Mouse (Mus musculus): Measurements from ENCODE around the gene Qrich1. TPM values are rescaled to one million over a fixed set of nuclear protein-coding genes. Genes with fewer than 3 reads are reported as not detected.

Qrich1 gene
- polyA plus RNA-seq, 1 experiment from 2014 or later: 81.2 TPM

DNA sequence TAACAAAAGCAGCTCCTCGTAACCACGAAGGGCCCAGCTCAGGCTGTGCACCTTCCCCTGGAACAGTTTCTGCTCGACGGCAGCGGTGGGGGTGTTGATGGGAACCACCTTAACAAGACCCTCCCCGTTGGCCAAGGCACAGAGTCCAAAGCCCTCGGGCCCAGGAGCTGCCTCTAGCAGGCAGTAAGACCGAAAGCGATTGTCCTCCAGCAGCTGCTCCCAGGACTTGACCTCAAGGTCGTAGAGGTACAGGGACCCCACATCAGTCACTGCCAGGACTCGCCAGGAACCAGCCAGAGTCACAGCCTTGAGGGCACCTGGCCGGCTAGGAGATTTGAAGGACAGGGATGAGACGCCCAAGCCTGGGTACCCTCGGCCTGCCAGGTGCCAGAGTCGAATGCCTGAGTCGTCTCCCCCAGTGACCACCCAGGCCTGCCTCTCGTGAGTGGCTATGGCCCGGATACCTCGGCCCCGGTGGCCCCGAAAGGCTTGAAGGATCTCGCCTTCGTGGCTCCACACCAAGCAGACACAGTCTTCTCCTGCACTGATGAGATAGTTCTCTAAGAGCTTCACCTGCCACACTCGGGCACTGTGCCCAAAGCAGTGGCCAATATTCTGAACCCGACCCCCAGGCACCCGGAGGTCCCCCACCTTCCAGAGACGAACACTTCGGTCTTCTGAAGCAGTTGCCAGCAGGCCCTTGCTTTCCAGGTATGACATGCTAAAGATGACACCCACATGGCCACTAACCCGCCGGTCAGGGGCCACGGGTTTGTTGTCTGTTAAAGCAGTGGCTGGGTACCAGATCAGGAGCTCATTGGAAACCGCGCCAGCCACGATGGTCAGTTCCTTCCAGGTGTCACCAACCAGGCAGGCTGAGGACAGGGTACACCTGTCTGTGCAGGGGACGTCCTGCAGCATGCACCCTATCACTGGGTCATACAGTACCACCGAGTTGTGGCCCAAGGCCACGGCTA is 59.0 kb downstream of the Qrich1 start:
- Histone ChIP-seq H3K27ac (replicated peaks) (no peak overlapping the region), H3K27me3 (replicated peaks) (no peaks in the 10 kb centered on the region), H3K4me1 (peaks cover 60% of the 10 kb centered on the region), H3K4me3 (no peak overlapping the region), H3K36me3 (peaks cover 69% of the 10 kb centered on the region), H3K9me3 (no peaks in the 10 kb centered on the region), H3K4me2 (no peak overlapping the region), H3K9ac (0 out of 2 replicates have a peak overlapping the region, but pooled peaks have one; percentile 30)
- ATAC-seq (ENCODE audit: extremely low read depth, insufficient number of reproducible peaks, low FRiP score, low TSS enrichment): no peak
- WGBS: 82% methylated on average over 37 of the region's 37 CpGs

DNA sequence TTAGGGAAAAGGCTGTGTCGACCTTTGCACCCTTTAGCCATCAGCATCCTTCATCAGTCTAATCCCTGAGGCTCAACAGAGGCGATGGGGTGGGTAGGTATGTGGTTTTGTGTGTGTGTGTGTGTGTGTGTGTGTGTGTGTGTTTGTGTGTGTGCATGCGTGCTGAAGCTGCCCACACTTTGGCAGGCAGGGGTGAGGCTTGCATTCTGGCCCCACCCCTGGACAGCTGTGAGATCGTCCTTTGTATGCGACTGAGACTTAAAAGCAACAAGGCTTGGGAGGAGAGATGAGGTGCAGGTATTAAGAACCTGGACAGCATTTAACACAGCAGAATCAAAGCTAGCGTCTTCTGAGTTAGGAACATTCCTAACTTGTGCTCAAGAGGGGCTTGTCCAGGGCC is 60.4 kb downstream of the Qrich1 start:
- Histone ChIP-seq H3K36me3 (peaks cover 69% of the 10 kb centered on the region), H3K27ac (replicated peaks) (no peak overlapping the region), H3K9ac (peak overlapping the region; percentile 98), H3K9me3 (no peaks in the 10 kb centered on the region), H3K4me2 (peak overlapping the region; percentile 78), H3K27me3 (replicated peaks) (no peaks in the 10 kb centered on the region), H3K4me3 (peak overlapping the region; percentile 84), H3K4me1 (peaks cover 56% of the 10 kb centered on the region)
- ATAC-seq (ENCODE audit: extremely low read depth, insufficient number of reproducible peaks, low FRiP score, low TSS enrichment): no peak
- WGBS: 56% methylated on average over 6 of the region's 6 CpGs

- no peaks in the 10 kb centered on the region for H3K27me3 ChIP-seq (replicated peaks)
- ATAC-seq (ENCODE audit: extremely low read depth, insufficient number of reproducible peaks, low FRiP score, low TSS enrichment): no peak
- H3K4me2 ChIP-seq: peak overlapping the region; percentile 78
- peaks cover 69% of the 10 kb centered on the region for H3K36me3 ChIP-seq
- peak overlapping the region; percentile 98 for H3K9ac ChIP-seq
- H3K9me3 ChIP-seq: no peaks in the 10 kb centered on the region
- H3K4me3 ChIP-seq: peak overlapping the region; percentile 84
- peaks cover 59% of the 10 kb centered on the region for H3K4me1 ChIP-seq
- peak overlapping the region; percentile 96 for H3K27ac ChIP-seq (replicated peaks)
- under 1% methylated on average over 24 of the region's 24 CpGs for WGBS
Measured at GRCm38 (mm10) chr9:108577934-108578544, 61.4 kb downstream of the Qrich1 start.

GRCm38 (mm10) chr9:108578545-108579343 is 62.1 kb downstream of the Qrich1 start, which contains the start of gene Wdr6:
Gene Wdr6 (minus strand): TSS chr9:108578739.
- Histone ChIP-seq H3K9me3 (no peaks in the 10 kb centered on the region), H3K4me3 (peak within 1 kb of the TSS; percentile 84), H3K27me3 (replicated peaks) (no peaks in the 10 kb centered on the region), H3K36me3 (peaks cover 62% of the 10 kb centered on the region), H3K27ac (replicated peaks) (peak within 1 kb of the TSS; percentile 96), H3K4me2 (peak within 1 kb of the TSS; percentile 78), H3K4me1 (peaks cover 63% of the 10 kb centered on the region), H3K9ac (peak within 1 kb of the TSS; percentile 98)
- WGBS: 5% methylated on average over 51 of the region's 51 CpGs
- peak; percentile 92 for ATAC-seq (ENCODE audit: extremely low read depth, insufficient number of reproducible peaks, low FRiP score, low TSS enrichment)

GRCm38 (mm10) chr9:108579344-108579690 is 62.7 kb downstream of the Qrich1 start:
- H3K4me3 ChIP-seq: peak overlapping the region; percentile 84
- peaks cover 60% of the 10 kb centered on the region for H3K4me1 ChIP-seq
- WGBS: 46% methylated on average over 5 of the region's 5 CpGs
- peak overlapping the region; percentile 96 for H3K27ac ChIP-seq (replicated peaks)
- ATAC-seq (ENCODE audit: extremely low read depth, insufficient number of reproducible peaks, low FRiP score, low TSS enrichment): no peak
- peak overlapping the region; percentile 98 for H3K9ac ChIP-seq
- peak overlapping the region; percentile 78 for H3K4me2 ChIP-seq
- H3K9me3 ChIP-seq: no peaks in the 10 kb centered on the region
- H3K27me3 ChIP-seq (replicated peaks): no peaks in the 10 kb centered on the region
- H3K36me3 ChIP-seq: peaks cover 56% of the 10 kb centered on the region

DNA sequence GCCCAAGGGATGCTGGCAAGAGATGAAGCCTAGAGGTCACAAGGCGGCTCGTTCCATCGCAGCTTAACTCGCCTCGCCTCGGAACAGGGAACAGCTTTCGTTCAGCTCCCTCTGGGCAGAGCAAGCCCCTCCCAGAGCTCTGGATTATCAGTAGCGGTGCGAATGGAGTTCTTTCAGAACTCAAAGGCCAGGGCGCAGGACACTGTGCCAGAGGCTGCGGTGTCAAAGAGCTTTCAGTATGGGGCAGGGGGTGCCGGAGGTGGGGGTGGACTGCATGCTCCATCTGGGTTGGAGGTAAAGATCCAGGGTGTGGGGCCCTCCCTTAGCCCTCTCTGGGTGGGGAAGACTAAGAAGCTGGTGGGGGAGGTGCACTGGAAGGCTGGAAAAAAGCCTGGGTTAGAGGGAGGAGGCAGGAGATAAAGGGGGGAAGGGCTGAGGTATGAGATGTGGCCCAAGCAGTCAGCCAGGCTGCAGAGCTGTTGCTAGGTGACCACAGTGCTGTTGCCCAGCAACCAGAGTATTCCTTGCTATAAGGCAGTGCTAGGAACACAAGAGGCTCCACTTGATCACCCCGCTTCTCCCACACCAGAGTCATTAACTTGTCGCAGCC is 71.1 kb downstream of the Qrich1 start:
- Histone ChIP-seq H3K27me3 (replicated peaks) (no peaks in the 10 kb centered on the region), H3K36me3 (peaks cover 6% of the 10 kb centered on the region), H3K4me2 (peak overlapping the region; percentile 69), H3K4me3 (peak overlapping the region; percentile 39), H3K9me3 (no peaks in the 10 kb centered on the region), H3K27ac (replicated peaks) (peak overlapping the region; percentile 96), H3K9ac (peak overlapping the region; percentile 72), H3K4me1 (peaks cover 51% of the 10 kb centered on the region)
- WGBS: 2% methylated on average over 14 of the region's 14 CpGs
- peak; percentile 85 for ATAC-seq (ENCODE audit: extremely low read depth, insufficient number of reproducible peaks, low FRiP score, low TSS enrichment)

DNA sequence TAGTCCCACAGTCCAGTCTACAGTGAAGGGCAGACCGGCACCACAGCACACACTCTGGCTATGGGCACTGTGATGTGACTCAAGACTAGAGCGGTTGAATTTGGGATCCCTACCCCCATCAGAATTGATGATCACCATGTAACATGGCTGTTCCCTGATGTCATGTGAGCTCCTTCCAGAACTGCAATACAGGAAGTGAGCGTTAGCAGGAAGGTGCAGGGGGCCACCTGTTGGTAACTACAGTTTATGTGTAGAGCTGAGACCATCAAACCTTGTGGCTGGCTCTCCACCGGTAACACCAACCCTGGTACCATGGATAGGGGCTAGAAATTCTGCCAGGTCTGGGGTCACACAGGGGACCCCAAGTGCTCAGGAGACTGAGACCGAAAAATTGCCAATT is 72.6 kb downstream of the Qrich1 start:
- ATAC-seq (ENCODE audit: extremely low read depth, insufficient number of reproducible peaks, low FRiP score, low TSS enrichment): no peak
- Histone ChIP-seq H3K9ac (no peak overlapping the region), H3K4me3 (no peak overlapping the region), H3K4me1 (peaks cover 44% of the 10 kb centered on the region), H3K9me3 (no peaks in the 10 kb centered on the region), H3K36me3 (peaks cover 10% of the 10 kb centered on the region), H3K27ac (replicated peaks) (peak overlapping the region; percentile 96), H3K4me2 (no peak overlapping the region), H3K27me3 (replicated peaks) (no peaks in the 10 kb centered on the region)
- 60% methylated on average over 5 of the region's 5 CpGs for WGBS

GRCm38 (mm10) chr9:108591462-108591861 is 74.9 kb downstream of the Qrich1 start:
- ATAC-seq (ENCODE audit: extremely low read depth, insufficient number of reproducible peaks, low FRiP score, low TSS enrichment): no peak
- Histone ChIP-seq H3K4me3 (no peak overlapping the region), H3K9me3 (no peaks in the 10 kb centered on the region), H3K9ac (no peak overlapping the region), H3K27me3 (replicated peaks) (no peaks in the 10 kb centered on the region), H3K36me3 (peaks cover 10% of the 10 kb centered on the region), H3K27ac (replicated peaks) (no peak overlapping the region), H3K4me2 (no peak overlapping the region), H3K4me1 (peaks cover 55% of the 10 kb centered on the region)
- WGBS: 84% methylated on average over 4 of the region's 4 CpGs

DNA sequence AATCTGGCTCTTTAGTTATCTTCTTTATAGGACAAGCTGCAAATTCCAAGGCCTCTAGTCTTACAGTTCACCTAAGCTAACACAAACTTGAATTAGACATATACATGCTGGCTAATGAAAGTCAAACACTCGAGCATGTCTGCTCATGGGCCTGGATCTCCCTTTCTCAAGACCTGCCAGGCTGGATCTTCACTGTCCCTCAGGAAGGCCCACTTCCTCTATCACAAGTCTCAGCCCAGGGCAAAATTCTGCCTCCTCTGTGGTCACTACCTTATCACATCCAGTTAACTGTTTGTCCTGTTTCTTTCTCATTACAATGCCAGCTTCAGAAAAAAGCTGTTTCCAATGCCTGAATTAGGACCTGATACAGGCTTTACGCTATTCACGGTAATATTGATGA is 77.7 kb downstream of the Qrich1 start:
- peak overlapping the region; percentile 38 for H3K9ac ChIP-seq
- H3K4me1 ChIP-seq: peaks cover 39% of the 10 kb centered on the region
- no peaks in the 10 kb centered on the region for H3K9me3 ChIP-seq
- no peaks in the 10 kb centered on the region for H3K27me3 ChIP-seq (replicated peaks)
- H3K36me3 ChIP-seq: peaks cover 10% of the 10 kb centered on the region
- no peak overlapping the region for H3K4me3 ChIP-seq
- no peak for ATAC-seq (ENCODE audit: extremely low read depth, insufficient number of reproducible peaks, low FRiP score, low TSS enrichment)
- peak overlapping the region; percentile 51 for H3K4me2 ChIP-seq
- H3K27ac ChIP-seq (replicated peaks): peak overlapping the region; percentile 89
- 31% methylated on average over 3 of the region's 3 CpGs for WGBS

GRCm38 (mm10) chr9:108596998-108597764 is 80.6 kb downstream of the Qrich1 start, which contains the start of gene P4htm:
Gene P4htm (minus strand): TSS chr9:108597667.
- H3K36me3 ChIP-seq: peaks cover 11% of the 10 kb centered on the region
- WGBS: 2% methylated on average over 69 of the region's 69 CpGs
- peak within 1 kb of the TSS; percentile 82 for H3K4me2 ChIP-seq
- ATAC-seq (ENCODE audit: extremely low read depth, insufficient number of reproducible peaks, low FRiP score, low TSS enrichment): peak; percentile 33; the same call in 1 of the 2 replicates
- peak within 1 kb of the TSS; percentile 76 for H3K4me3 ChIP-seq
- no peaks in the 10 kb centered on the region for H3K9me3 ChIP-seq
- no peaks in the 10 kb centered on the region for H3K27me3 ChIP-seq (replicated peaks)
- H3K27ac ChIP-seq (replicated peaks): peak within 1 kb of the TSS; percentile 75
- peak within 1 kb of the TSS; percentile 87 for H3K9ac ChIP-seq
- peaks cover 34% of the 10 kb centered on the region for H3K4me1 ChIP-seq

Data from heart, embryonic 13.5 days (tissue).